Mouse (Mus musculus) left cerebral cortex, adult 18-20 months (tissue): ENCODE data around the gene Rpl28. TPM values are rescaled to one million over a fixed set of nuclear protein-coding genes. Genes with fewer than 3 reads are reported as not detected.
"Not testable (repeated sequence)": the region's sequence is repeated elsewhere in the genome, so short reads cannot be mapped to it uniquely, and the experiment has no call there.

ENCODE experiments used
- DNase-seq, 2 experiments: peaks; one replicate each; pipeline ENCODE4 v3.0.0; 2021 to 2022; ENCODE audit warnings: low spot score in 2 of 2, mixed read lengths in 1 of 2
- total RNA-seq, 2 experiments: library from RNA; stranded (reverse); gene quantifications; 2 replicates each; pipeline ENCODE4 v1.2.3; 2021

The Rpl28 gene
- total RNA-seq, 2 experiments from 2014 or later, result 439 to 453 TPM

DNA sequence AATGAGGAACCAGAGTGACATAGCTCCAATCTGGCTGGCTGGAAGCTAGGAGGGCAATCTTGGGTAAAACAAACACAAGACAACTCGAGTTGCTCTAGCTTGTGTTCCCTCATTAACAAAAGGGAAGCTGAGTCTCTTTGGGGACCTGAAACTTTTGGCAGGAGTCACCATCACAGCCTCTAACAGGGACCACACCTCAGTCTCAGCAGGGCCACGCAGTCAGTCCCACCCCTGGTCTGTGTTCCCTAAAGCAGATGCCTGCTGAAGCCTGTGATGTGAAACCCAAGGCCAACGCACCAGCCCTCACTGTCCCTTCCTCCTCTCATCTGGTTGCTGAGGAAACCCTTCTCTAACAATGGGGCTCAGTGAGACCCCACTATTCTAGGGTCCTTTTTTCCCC is 10.5 kb upstream of the Rpl28 start:
- DNase-seq, result no peak

- no peak for DNase-seq
Measured at GRCm38 (mm10) chr7:4782759-4783158, 9.9 kb upstream of the Rpl28 start, which contains the start of the genes Il11 and Tmem190. Il11 (minus strand) TSS chr7:4782859. Tmem190 (plus strand) TSS chr7:4782937.

- DNase-seq, result peak; percentile 55 to 58
Measured at GRCm38 (mm10) chr7:4783667-4784268, 8.9 kb upstream of the Rpl28 start.

DNA sequence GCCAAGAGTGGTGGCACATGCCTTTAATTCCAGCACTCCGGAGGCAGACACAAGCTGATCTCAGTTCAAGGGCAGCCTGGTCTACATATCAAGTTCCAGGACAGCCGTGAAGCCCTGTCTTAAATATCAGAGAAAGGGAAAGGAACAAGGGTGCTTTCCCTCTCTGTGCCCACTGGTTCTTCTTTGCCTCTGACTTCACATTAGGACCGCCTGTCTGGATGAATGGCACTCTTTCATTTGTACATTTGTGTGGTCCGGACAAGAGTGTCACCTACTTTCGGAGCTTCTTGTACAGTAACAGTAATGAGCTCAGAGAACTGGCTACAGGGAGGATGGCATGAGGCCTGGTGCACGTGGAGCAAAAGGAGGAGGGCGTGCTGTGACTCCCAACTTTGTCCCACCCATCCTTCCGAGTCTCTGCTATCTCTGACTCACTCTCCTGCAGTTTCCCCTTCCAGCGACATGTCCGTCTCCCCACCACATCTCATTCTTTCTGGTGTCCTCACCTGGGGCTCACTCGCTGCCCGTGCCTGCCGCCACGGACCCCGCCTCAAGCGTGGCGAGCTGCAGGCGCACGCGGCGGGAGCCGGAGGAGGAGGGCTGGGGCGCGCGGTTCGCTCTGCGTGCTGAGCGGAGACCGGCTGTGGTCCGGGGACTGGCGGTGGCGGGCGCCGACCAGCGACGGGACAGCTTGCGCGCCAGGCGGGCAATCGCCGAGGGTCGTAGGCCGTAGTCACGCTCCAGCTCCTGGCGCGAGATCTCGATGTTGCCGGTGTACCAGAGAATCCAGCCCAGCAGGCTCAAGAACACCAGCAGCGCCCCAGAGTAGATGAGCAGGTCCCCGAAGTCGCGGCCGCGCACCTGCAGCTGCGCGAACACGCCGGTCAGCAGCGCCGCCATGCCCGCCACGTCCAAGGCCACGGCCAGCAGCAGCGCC is 3.9 kb upstream of the Rpl28 start:
- peak; percentile 53 to 59 for DNase-seq

- DNase-seq, result no peak
Measured at GRCm38 (mm10) chr7:4789436-4789935, 3.2 kb upstream of the Rpl28 start, which contains the start of gene Tmem238. Tmem238 (minus strand) TSS chr7:4789656.

- DNase-seq, result not testable (repeated sequence)
Measured at GRCm38 (mm10) chr7:4793248-4793647, 574 bp downstream of the Rpl28 start.

- DNase-seq, result no peak
Measured at GRCm38 (mm10) chr7:4793674-4794073, 1.0 kb downstream of the Rpl28 start.

DNA sequence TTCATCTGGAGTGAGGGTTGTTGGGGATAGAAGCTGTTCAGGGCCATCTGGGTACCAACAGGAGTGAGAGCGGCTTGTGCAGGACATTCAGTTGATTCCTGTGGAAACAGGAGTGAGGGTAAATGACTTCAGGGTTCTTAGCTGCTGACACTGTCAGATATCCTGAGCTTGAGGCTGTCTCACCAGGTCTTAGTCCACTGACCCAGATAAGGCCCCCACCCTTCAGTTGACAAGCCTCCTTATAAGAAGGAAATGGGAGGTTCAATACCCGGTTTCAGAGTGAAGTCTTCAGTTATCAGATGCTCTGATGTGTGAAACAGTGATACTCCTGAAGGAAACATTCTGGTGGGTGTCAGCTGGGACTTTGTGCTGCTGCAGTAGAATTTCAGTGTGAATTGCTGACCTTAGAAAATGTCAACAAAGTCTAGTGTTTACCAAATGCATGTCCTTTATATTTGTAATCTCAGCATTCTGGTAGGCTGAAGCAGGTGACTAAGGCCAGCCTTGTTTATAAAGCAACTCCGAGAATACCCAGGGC is 2.0 kb downstream of the Rpl28 start:
- DNase-seq, result no peak

DNA sequence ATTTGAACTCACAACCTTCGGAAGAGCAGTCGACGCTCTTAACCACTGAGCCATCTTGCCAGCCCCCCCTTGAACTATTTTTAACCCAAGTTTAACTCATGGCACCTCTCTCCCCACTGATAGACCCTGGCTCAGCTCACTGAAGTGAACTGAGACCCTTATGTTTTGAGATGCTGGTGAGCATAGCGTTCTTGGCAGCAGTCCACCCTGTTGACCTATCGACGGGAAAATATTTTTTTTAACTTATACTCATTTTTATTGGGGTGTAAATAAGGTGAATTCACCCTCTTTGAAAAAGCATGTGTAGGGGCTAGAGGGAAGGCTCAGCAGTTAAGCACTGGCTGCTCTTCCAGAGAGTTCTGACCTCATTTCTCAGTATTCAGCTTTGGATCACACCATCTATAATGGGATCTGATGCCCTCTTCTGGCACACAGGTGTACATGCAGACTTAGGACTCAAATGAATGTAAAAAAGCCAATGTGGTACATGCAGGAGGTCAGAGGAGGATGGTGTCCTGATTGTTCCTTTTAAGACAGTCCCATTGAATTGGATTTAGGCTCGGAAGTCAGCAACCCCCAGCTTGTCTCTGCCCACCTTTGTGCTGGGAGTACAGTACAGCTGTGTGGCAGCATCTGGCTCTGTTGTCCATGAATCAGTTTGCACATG is 3.2 kb downstream of the Rpl28 start:
- no peak for DNase-seq

DNA sequence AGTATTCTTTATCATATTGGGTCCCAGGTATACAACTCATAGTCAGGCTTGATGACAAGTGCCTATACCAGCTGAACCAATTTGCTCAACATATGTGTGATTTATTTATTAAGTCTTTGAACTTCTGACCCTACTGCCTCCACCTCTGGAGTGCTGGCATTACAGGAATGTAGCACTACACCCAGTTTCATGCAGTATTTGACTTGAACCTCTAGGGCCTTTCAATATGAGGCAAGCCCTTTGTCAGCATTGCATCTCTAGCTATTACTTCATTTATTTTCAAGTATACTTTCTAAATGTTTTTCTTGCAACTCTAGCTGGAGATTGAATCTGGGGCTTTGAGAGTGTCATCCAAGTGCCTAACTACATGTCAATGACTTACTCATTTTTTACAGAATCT is 9.6 kb downstream of the Rpl28 start:
- no peak for DNase-seq

DNA sequence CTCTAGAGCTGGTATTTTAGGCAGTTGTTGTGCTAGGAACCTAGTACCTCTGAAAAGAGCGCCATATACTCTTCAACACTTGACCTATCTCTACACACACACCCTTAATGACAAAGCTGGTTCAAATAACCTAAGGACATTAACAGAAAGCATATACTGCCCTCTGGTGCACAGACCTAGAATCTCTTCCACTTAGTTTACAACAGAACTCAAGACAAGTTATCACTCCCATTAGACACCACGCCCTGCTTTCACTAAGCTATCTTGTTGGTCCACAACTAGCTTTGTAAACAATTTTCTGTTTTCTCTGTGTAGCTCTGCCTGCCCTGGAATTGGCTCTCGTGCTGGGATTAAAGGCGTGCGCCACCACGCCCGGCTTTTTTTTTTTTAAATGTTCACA is 14.0 kb downstream of the Rpl28 start:
- DNase-seq, result no peak

GRCm38 (mm10) chr7:4811131-4811530 is 18.5 kb downstream of the Rpl28 start:
- DNase-seq, result not testable (repeated sequence)

- no peak for DNase-seq
Measured at GRCm38 (mm10) chr7:4811842-4812302, 19.2 kb downstream of the Rpl28 start.

- peak; percentile 95 to 98 for DNase-seq
Measured at GRCm38 (mm10) chr7:4812303-4813104, 19.8 kb downstream of the Rpl28 start, which contains the start of gene Ube2s. Ube2s (minus strand) TSS chr7:4812590.

- DNase-seq, result no peak
Measured at GRCm38 (mm10) chr7:4813105-4813791, 20.6 kb downstream of the Rpl28 start.

DNA sequence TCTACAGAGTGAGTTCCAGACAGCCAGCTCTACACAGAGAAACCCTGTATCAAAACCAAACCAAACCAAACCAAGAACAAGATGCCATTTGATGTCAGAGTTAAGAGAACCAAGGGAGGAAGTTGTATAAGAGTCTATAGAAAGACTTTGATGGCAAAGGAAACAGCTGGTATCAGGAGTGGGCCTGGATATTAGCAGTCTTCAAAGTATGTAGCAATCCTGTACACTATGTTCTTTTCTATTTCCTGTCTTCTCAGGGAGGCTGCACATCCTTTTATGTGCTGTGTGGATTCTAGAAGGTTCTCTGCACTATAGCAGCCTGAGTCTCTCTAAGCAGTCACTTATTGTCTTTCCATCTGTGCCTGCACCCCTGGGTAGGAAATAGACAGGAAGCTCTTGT is 23.9 kb downstream of the Rpl28 start:
- DNase-seq, result no peak

DNA sequence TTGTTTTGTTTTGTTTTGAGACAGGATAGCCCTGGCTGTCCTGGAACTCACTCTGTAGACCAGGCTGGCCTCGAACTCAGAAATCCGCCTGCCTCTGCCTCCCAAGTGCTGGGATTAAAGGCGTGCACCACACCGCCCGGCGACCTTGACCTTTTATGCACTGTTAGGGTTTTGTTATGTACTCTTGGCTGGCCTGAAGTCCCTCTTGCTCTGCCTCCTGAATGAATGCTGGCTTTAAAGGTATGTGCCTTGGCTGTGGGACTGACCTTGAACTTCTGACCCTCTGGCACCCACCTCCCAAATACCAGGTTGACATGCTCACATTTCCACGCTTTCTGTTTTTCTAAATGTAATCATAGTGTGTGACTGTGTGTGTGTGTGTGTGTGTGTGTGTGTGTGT is 28.3 kb downstream of the Rpl28 start:
- DNase-seq, result not testable (repeated sequence)

GRCm38 (mm10) chr7:4821690-4822089 is 29.0 kb downstream of the Rpl28 start:
- peak in 1 of 2 experiments; percentile 35 for DNase-seq

DNA sequence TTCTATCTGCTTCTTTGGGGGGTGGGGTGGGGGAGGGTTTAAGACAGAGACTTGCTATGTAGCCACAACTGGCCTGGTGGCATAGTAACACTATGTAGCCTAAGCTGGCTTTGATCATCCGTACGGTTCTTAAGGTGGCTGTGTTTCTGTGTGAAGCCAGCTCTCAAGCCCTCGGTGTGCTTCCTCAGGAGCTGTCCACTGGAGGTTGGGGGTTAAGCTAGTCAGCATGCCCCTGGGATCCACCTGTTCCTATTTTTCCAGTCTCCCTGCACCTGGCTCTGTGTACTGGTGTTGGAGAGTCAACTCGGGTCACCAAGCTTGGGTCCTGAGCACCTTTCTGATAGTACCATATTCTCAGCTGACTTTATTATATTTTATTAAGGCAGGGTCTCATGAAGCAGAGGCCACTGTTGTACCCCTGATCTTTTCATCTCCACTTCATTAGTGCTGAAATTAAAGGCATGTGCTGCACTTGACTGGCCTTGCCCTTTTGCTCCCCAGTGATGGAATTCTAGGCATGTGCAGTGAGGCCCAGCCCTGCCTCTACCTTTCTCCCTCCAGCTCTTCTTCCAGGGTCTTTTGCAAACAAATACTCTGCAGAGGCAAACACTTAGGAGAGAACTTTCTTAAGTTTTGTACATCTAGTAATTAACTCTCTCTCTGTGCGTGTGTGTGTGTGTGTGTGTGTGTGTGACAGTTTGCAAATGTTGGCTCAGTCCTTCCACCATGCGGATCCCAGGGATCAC is 29.7 kb downstream of the Rpl28 start:
- no peak for DNase-seq
